Mouse (Mus musculus) lung, postnatal 0 days (tissue): ENCODE results near the gene Glis1.

Source experiments
- CTCF ChIP-seq: IDR thresholded peaks from 2 replicates; pipeline ENCODE4 v1.5.1; 2016; ENCODE audit warnings: antibody characterized with exemption, mild to moderate bottlenecking
- EP300 ChIP-seq: IDR thresholded peaks from 2 replicates; pipeline ENCODE4 v1.6.1; 2016; ENCODE audit warnings: antibody characterized with exemption, mild to moderate bottlenecking, control low read depth

DNA sequence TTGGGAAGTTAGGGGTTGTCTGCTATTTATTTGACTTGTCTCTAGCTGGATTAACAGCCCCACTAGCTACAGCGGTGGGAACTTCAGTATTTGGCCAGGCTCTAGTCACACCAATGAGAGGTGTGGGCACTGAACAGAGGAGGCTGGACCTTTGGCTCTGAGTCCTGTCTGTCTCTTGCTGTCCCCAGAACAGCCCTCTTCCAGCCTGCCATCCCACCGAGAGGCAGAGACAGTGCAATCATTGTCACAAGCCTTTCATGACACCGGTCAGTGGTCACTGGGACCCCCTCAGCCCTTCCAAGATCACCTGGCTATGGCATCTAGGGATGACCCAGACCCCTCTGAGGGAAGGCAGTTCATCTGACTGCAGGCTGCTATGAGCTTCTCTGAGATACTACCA lies 104.6 kb downstream of the Glis1 start:
- no peak for TF ChIP-seq CTCF
- no peak for TF ChIP-seq EP300
